Mouse (Mus musculus): ENCODE measurements around the gene Ros1. TPM values are rescaled to one million over a fixed set of nuclear protein-coding genes. Genes with fewer than 3 reads are reported as not detected.

The Ros1 gene
- polyA plus RNA-seq, 1 experiment from 2014 or later, result not detected

DNA sequence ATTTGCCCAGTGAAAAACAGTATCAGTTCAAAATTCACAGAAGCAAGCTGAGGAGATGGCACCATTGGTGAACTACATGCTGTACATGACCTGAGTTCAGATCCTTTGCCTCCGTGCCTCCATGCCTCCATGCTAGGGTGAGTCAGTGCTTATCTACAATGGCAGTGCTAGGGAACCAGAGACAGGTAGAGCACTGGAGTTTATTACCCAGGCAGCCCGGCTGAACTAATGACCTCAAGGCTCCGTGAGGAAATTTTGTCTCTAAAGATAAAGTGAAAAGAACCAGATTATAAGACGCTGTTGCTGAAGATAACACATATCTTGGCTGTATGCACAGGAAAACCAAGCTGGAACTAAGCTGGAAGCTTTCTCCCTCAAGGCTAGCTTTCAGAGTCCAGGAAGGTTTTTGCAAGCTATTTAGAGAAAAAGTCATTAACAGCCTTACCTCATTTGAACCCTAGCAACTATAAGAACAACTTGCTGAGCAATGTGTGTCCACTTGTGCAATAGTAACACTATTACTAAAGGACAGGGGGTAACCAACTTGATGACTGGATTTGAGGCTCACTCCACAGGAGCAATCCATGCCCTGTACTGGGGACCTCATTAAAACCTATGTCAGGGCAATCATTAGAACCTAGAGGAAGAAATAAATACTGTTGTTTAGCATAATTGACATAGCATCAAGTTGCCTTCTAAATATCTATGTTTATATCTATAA is 61.5 kb downstream of the Ros1 start:
- WGBS, result 13% methylated on average over 4 of the region's 4 CpGs
- Histone ChIP-seq H3K27me3 (replicated peaks) (no peaks in the 10 kb centered on the region), H3K4me1 (peaks cover 6% of the 10 kb centered on the region; the same call in 1 of the 2 replicates), H3K9ac (no peak overlapping the region), H3K36me3 (no peaks in the 10 kb centered on the region), H3K4me2 (no peak overlapping the region), H3K4me3 (no peak overlapping the region), H3K9me3 (no peaks in the 10 kb centered on the region), H3K27ac (replicated peaks) (no peak overlapping the region)
- no peak for ATAC-seq (ENCODE audit: extremely low read depth, insufficient number of reproducible peaks, low FRiP score, low TSS enrichment)

DNA sequence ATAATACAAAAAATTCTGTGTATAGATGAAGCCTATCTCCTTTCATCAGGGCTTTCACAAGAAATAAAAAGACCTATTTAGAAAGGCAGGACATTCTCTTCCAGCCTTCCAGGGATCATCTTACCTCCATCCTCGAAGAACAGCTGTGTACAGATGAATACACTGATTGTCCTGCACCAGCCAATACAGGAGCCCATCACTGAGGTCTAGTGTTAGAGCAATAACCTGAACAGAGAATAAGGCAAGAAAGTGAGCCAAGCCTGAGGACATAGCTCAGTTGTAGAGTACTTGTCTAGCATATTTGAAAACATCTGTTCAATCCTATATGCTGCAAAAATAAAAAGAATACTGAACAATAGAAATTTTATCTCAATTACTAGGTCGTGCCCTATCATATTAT is 64.3 kb downstream of the Ros1 start:
- Histone ChIP-seq H3K4me2 (no peak overlapping the region), H3K4me3 (no peak overlapping the region), H3K4me1 (peaks cover 6% of the 10 kb centered on the region; the same call in 1 of the 2 replicates), H3K36me3 (no peaks in the 10 kb centered on the region), H3K9ac (no peak overlapping the region), H3K27ac (replicated peaks) (no peak overlapping the region), H3K27me3 (replicated peaks) (no peaks in the 10 kb centered on the region), H3K9me3 (no peaks in the 10 kb centered on the region)
- no peak for ATAC-seq (ENCODE audit: extremely low read depth, insufficient number of reproducible peaks, low FRiP score, low TSS enrichment)
- 54% methylated on average over 2 of the region's 2 CpGs for WGBS

DNA sequence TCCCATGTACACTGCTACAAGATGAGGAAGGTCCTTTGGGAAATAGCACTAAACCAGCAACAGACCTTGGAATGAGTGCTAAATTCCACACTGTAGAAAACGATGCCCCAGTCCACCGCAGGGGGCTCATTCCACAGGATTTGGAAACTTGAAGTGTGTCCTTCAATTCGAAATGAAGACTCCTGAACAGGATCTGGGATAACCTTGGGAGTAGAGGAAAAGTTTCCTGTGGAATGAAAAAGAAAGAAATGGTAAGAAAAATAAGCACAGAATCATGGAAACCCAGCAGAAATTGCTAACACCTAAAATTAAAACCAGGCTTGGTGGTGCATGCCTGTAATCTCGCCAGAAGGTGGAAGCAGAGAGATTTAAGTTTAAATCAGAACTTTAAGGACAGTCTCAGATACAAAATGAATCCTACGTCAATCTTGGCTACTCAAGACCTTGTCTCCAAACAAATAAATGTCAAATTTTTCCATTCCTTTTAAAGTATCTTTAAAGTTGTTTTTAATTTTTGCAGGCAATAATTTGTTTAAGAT is 66.1 kb downstream of the Ros1 start:
- 49% methylated on average over 5 of the region's 5 CpGs for WGBS
- no peak overlapping the region for H3K4me2 ChIP-seq
- H3K4me3 ChIP-seq, result no peak overlapping the region

GRCm38 (mm10) chr10:52106164-52106757 is 88.8 kb downstream of the Ros1 start:
- WGBS, result 37% methylated on average over 4 of the region's 4 CpGs
- Histone ChIP-seq H3K27ac (replicated peaks) (no peak overlapping the region), H3K27me3 (replicated peaks) (no peaks in the 10 kb centered on the region), H3K36me3 (no peaks in the 10 kb centered on the region), H3K4me3 (no peak overlapping the region), H3K4me2 (no peak overlapping the region), H3K4me1 (no peaks in the 10 kb centered on the region), H3K9ac (no peak overlapping the region), H3K9me3 (no peaks in the 10 kb centered on the region)
- no peak for ATAC-seq (ENCODE audit: extremely low read depth, insufficient number of reproducible peaks, low FRiP score, low TSS enrichment)

More for the DNA sequence above, 66.1 kb downstream of the Ros1 start:
- Histone ChIP-seq H3K9me3 (no peaks in the 10 kb centered on the region), H3K9ac (no peak overlapping the region), H3K4me1 (peaks cover 6% of the 10 kb centered on the region; the same call in 1 of the 2 replicates), H3K27me3 (replicated peaks) (no peaks in the 10 kb centered on the region), H3K36me3 (no peaks in the 10 kb centered on the region), H3K27ac (replicated peaks) (no peak overlapping the region)
- no peak for ATAC-seq (ENCODE audit: extremely low read depth, insufficient number of reproducible peaks, low FRiP score, low TSS enrichment)

DNA sequence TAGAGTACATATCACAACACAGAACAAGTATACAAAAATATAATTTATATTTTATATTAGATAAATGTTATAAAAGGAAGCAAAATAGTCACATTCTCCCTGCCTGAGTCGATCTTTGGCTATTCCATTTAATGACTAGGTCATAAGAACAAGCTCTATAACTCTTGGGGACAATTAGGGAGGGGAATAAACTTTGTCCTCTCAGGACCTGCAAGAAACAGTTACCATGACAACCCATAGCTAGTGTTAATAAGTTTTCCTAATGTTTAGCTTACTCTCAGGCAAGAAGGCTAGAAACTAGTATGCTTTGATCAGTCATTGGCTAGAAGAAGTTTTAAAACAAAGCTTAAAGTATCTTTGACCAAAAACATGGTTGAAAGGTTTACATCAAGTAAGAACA is 93.8 kb downstream of the Ros1 start:
- WGBS, result 60% methylated on average over 1 of the region's 1 CpGs
- Histone ChIP-seq H3K4me1 (no peaks in the 10 kb centered on the region), H3K27ac (replicated peaks) (no peak overlapping the region), H3K9ac (no peak overlapping the region), H3K9me3 (no peaks in the 10 kb centered on the region), H3K4me2 (no peak overlapping the region), H3K4me3 (no peak overlapping the region), H3K27me3 (replicated peaks) (no peaks in the 10 kb centered on the region), H3K36me3 (no peaks in the 10 kb centered on the region)
- ATAC-seq (ENCODE audit: extremely low read depth, insufficient number of reproducible peaks, low FRiP score, low TSS enrichment), result no peak

DNA sequence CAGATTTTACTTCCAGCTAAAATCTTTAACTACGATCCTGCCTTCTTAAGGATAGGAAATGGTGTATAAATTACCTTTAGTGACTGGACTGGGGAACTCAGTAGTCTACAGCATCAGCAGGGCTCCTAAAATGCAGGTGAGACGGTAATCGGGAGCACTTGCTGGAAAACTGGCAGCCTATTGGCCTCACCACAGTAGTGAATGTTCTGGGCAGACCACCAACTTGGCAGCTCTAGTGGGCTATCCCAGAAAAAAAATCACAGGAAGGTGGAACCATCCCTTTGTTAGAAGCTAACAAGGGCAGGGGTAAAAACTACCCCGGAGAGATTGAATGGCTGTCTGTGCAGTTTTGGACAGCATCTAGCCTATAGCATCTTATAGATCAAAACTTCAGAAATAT is 102.9 kb downstream of the Ros1 start:
- 83% methylated on average over 4 of the region's 4 CpGs for WGBS
- Histone ChIP-seq H3K4me3 (no peak overlapping the region), H3K27ac (replicated peaks) (no peak overlapping the region), H3K4me2 (no peak overlapping the region), H3K9ac (no peak overlapping the region), H3K27me3 (replicated peaks) (no peaks in the 10 kb centered on the region), H3K36me3 (no peaks in the 10 kb centered on the region), H3K4me1 (no peaks in the 10 kb centered on the region), H3K9me3 (no peaks in the 10 kb centered on the region)
- no peak for ATAC-seq (ENCODE audit: extremely low read depth, insufficient number of reproducible peaks, low FRiP score, low TSS enrichment)

DNA sequence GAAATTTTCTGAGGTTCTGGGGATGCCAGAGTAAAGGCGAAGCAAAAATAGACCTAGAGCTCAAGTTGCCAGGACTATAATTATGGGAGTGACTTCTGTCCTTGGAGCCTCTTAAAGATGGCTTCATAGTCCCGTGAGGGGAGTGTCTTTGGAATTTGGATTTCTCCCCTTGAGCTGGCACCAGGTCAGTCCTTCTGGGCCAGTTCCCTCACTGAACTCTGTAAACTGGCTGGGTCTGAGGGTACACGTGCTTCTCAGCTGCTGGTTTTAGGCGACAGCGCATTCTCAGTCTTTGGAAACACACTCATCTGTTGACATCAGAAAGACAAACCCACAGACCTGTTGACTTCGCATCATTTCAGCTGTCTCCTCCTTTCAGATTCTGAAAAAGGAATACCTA is 108.4 kb downstream of the Ros1 start:
- no peak overlapping the region for H3K4me2 ChIP-seq
- 75% methylated on average over 6 of the region's 6 CpGs for WGBS
- no peaks in the 10 kb centered on the region for H3K36me3 ChIP-seq
- H3K9ac ChIP-seq, result no peak overlapping the region
- ATAC-seq (ENCODE audit: extremely low read depth, insufficient number of reproducible peaks, low FRiP score, low TSS enrichment), result no peak
- H3K9me3 ChIP-seq, result no peaks in the 10 kb centered on the region
- H3K4me1 ChIP-seq, result no peaks in the 10 kb centered on the region
- no peak overlapping the region for H3K27ac ChIP-seq (replicated peaks)
- H3K4me3 ChIP-seq, result no peak overlapping the region
- H3K27me3 ChIP-seq (replicated peaks), result no peaks in the 10 kb centered on the region

GRCm38 (mm10) chr10:52072482-52072881 is 122.6 kb downstream of the Ros1 start:
- H3K9ac ChIP-seq, result no peak overlapping the region
- ATAC-seq (ENCODE audit: extremely low read depth, insufficient number of reproducible peaks, low FRiP score, low TSS enrichment), result no peak
- H3K27me3 ChIP-seq (replicated peaks), result no peaks in the 10 kb centered on the region
- no peak overlapping the region for H3K27ac ChIP-seq (replicated peaks)
- H3K36me3 ChIP-seq, result no peaks in the 10 kb centered on the region
- no peak overlapping the region for H3K4me2 ChIP-seq
- no peak overlapping the region for H3K4me3 ChIP-seq
- no peaks in the 10 kb centered on the region for H3K9me3 ChIP-seq
- no peaks in the 10 kb centered on the region for H3K4me1 ChIP-seq

- no peak overlapping the region for H3K9ac ChIP-seq
- no peak for ATAC-seq (ENCODE audit: extremely low read depth, insufficient number of reproducible peaks, low FRiP score, low TSS enrichment)
- no peaks in the 10 kb centered on the region for H3K27me3 ChIP-seq (replicated peaks)
- no peaks in the 10 kb centered on the region for H3K36me3 ChIP-seq
- no peak overlapping the region for H3K4me3 ChIP-seq
- H3K4me1 ChIP-seq, result no peaks in the 10 kb centered on the region
- no peak overlapping the region for H3K27ac ChIP-seq (replicated peaks)
- H3K9me3 ChIP-seq, result no peaks in the 10 kb centered on the region
- WGBS, result 34% methylated on average over 3 of the region's 3 CpGs
- no peak overlapping the region for H3K4me2 ChIP-seq
Measured at GRCm38 (mm10) chr10:52048287-52048686, 146.8 kb downstream of the Ros1 start.

DNA sequence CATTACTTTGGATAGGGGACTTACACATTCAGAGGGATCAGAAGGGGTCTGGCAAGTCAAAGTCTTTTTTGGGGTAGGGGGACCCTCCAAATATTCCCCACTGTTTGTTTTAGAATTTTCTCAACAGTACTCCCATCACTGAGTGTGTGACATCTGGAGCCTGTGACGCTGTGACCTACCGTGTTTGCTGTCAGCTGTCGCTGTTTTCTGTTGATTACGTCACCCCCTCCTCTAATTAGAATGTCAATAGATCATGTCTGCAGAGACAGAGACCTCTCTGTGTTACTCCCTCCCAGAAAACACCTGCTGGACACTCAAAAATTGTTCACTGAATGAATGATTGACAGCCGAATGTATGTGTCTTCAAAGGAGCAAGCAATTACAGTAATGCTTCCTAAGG is 152.0 kb downstream of the Ros1 start:
- Histone ChIP-seq H3K27me3 (replicated peaks) (no peaks in the 10 kb centered on the region), H3K4me1 (no peaks in the 10 kb centered on the region), H3K27ac (replicated peaks) (no peak overlapping the region), H3K4me3 (no peak overlapping the region), H3K4me2 (no peak overlapping the region), H3K9ac (no peak overlapping the region), H3K9me3 (no peaks in the 10 kb centered on the region), H3K36me3 (no peaks in the 10 kb centered on the region)
- no peak for ATAC-seq (ENCODE audit: extremely low read depth, insufficient number of reproducible peaks, low FRiP score, low TSS enrichment)
- WGBS, result 72% methylated on average over 5 of the region's 5 CpGs

- H3K9me3 ChIP-seq, result no peaks in the 10 kb centered on the region
- H3K4me3 ChIP-seq, result no peak overlapping the region
- no peak overlapping the region for H3K4me2 ChIP-seq
- no peak overlapping the region for H3K9ac ChIP-seq
- no peaks in the 10 kb centered on the region for H3K27me3 ChIP-seq (replicated peaks)
- H3K36me3 ChIP-seq, result no peaks in the 10 kb centered on the region
- no peaks in the 10 kb centered on the region for H3K4me1 ChIP-seq
- ATAC-seq (ENCODE audit: extremely low read depth, insufficient number of reproducible peaks, low FRiP score, low TSS enrichment), result no peak
- WGBS, result 63% methylated on average over 1 of the region's 1 CpGs
- H3K27ac ChIP-seq (replicated peaks), result no peak overlapping the region
Measured at GRCm38 (mm10) chr10:52039392-52039791, 155.7 kb downstream of the Ros1 start.

- ATAC-seq (ENCODE audit: extremely low read depth, insufficient number of reproducible peaks, low FRiP score, low TSS enrichment), result no peak
- no peaks in the 10 kb centered on the region for H3K9me3 ChIP-seq
- no peak overlapping the region for H3K9ac ChIP-seq
- no peak overlapping the region for H3K27ac ChIP-seq (replicated peaks)
- H3K4me3 ChIP-seq, result no peak overlapping the region
- no peaks in the 10 kb centered on the region for H3K36me3 ChIP-seq
- H3K4me1 ChIP-seq, result peaks cover 3% of the 10 kb centered on the region; the same call in 1 of the 2 replicates
- peaks cover 39% of the 10 kb centered on the region for H3K27me3 ChIP-seq (replicated peaks)
- no peak overlapping the region for H3K4me2 ChIP-seq
Measured at GRCm38 (mm10) chr10:52033729-52034128, 161.3 kb downstream of the Ros1 start.

Data from heart, embryonic 13.5 days (tissue).